Mouse (Mus musculus) cortical plate, adult 2 months (tissue): ENCODE results near the gene Gm12117.

Experiments
- CTCF ChIP-seq: fragments of 200-500 bp; IDR thresholded peaks from 2 replicates; pipeline ENCODE4 v1.5.1; 2011; ENCODE audit warnings: mild to moderate bottlenecking, control low read depth, low read length; ENCODE audit not compliant: insufficient read depth; ENCODE audit errors: extremely low read depth
- POLR2A ChIP-seq: fragments of 200-500 bp; IDR thresholded peaks from 2 replicates; pipeline ENCODE4 v1.6.1; 2011; ENCODE audit warnings: mild to moderate bottlenecking, low read length, control low read depth; ENCODE audit not compliant: insufficient read depth; ENCODE audit errors: extremely low read depth

GRCm38 (mm10) chr11:33274816-33275215 is 1.7 kb downstream of the Gm12117 start:
- TF ChIP-seq CTCF, result no peak
- no peak for TF ChIP-seq POLR2A
